Mouse (Mus musculus) kidney, adult 2 months (tissue): ENCODE measurements around the gene Smug1.

ENCODE experiments used
- CTCF ChIP-seq: fragments of 200-500 bp; conservative IDR thresholded peaks from 2 replicates; pipeline ENCODE4 v1.5.1; 2011; ENCODE audit warnings: low read depth, mild to moderate bottlenecking, control low read depth, low read length, moderate library complexity, mixed read lengths; ENCODE audit not compliant: insufficient read depth, insufficient read length
- POLR2A ChIP-seq: fragments of 200-500 bp; IDR thresholded peaks from one replicate; pipeline ENCODE4 v1.6.1; 2011; ENCODE audit warnings: low read depth, low read length, control low read depth

- no peak for TF ChIP-seq CTCF
- TF ChIP-seq POLR2A = no peak
Measured at GRCm38 (mm10) chr15:103216052-103216451, 49.2 kb upstream of the Smug1 start.
